Mouse (Mus musculus) naive thymus-derived CD4-positive, alpha-beta T cell, adult 2 months (primary cell): ENCODE results near the gene Mall.

Source experiments
- DNase-seq: peaks from one replicate; pipeline ENCODE4 v3.0.0-alpha.2; 2011; ENCODE audit warnings: low read depth

Mall gene

GRCm38 (mm10) chr2:127729671-127730070 lies at the start of gene Mall:
Gene Mall (minus strand): TSS chr2:127729932.
- no peak for DNase-seq

DNA sequence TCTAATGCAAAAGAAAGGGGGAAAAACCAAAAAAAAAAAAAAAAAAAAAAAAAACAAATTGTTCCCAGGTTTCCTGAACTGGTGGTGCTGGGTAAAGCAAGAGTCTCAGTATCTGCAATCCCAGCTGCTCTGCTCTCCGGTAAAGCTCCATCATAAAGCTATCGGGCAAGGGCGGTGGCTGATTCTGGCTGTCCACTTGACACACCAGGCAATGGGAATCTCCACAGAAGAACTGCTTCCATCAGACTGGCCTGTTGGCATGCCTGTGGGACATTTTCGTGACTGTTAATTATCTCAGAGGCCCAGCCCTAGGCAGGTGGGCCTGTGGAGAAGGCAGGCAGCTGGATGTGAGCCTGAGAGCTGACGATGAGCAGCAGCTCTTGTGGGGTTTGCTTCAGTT lies 48.7 kb upstream of the Mall start:
- DNase-seq: no peak

DNA sequence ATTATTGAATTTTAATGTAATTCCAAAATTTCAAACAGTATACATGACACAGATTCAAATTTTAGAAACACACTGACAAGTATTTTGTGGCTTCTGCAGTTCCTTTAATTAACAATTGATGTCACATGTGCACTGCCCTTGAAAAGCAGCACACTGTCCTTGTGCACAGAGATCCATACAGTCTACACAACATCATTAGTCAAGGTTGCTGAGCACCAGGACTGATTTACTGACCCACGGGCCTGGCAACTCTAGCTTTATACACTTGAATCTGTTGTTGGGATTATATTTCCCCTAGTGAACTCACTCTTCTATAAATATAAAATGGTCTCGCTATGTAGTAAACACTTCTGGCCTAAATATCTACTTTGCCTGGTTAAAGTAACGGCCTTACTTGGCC lies 45.3 kb upstream of the Mall start:
- DNase-seq: no peak

DNA sequence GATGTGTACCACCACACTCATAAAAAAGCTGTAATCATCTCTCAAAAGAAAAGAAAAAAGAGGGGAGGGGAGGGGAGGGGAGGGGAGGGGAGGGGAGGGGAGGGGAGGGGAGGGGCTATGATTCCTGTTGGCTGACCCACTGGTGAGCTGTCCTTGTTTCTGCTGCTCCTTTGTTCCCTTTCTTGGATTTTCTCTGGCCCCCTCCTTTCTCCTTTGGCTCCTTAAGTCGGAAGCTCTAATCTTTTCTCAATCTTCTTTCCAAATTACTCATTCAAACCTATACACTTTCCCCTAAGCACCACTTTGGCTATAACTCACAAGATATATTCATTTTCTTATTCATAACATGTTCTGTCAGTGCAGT lies 44.8 kb upstream of the Mall start:
- no peak for DNase-seq

DNA sequence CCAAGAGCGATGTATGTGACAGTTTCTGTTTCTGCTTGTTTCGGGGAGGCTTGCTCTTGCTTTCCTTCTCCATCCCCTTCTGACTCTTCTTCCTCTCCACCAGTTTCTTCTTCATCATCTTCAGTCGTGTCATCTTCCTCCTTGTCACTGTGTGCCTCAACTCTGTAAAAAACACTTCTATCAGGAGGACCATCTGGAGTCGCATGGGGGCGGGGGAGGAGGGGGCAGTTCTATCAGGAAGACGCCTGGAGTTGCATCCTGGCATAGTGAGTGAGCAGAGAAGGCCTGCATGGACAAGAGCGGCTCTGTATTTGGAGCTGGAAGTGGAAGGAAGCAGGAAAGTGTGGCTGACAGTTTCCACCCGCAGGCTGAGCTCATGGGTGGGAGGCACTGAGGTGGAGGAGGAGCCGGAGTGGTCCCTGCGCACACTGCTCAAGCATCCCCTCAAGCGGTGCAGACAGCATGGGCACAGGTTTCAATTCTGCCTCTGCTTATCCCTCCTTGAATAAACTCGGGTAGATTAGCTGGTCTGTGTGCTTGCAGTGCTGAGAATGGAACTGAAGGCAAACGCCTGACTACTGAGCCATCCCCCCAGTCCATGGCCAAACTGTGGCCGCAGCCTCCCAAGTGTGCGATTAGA lies 44.3 kb upstream of the Mall start:
- no peak for DNase-seq

- no peak for DNase-seq
Measured at GRCm38 (mm10) chr2:127761587-127761986, 31.9 kb upstream of the Mall start.

DNA sequence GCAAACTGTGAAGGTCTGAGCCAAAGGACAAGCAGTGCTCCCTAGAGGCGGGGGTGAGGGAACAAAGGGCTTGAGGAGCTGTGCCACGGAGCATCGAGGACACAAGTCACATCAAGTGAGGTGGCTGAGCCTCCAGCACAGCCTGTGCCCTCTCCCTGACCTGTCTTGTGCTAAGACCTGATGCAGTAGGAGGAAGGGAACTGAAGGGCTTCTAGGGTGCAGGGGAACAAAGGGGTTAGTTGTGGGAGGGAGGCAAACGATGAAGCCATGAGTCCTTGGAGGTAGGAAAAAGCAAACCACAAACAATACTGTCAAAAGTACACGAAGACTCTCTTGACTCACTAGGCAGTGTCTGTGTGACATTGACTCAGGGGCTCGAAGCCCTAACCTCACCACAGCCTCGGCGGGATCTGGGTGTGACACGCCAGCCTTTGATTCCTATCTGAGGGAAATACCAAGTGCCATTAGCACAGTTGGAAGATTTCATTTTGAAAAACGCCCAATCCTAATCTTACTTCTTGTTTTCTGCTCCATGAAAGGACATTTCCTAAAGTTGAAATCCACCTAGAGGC lies 30.8 kb upstream of the Mall start:
- no peak for DNase-seq

DNA sequence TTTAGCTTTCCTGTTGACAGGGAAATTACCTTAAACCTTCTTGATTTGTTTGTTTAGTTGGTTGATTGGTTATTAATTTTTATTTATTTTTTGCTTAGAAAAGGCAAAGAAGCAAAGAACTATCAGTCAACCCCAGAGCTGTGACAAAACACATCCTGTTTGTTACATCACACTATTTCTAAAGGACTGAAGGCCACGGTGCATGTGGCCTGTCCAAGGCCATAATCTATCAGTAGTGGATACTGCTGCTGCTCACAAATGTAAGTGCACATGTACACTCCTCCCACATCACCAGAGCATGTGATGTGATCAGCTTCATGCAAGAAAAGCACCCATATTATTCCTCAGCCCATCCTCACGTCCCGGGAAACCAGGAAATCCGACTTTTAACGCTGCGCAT lies 30.3 kb upstream of the Mall start:
- DNase-seq: no peak

GRCm38 (mm10) chr2:127759157-127759880 lies 29.6 kb upstream of the Mall start:
- no peak for DNase-seq

DNA sequence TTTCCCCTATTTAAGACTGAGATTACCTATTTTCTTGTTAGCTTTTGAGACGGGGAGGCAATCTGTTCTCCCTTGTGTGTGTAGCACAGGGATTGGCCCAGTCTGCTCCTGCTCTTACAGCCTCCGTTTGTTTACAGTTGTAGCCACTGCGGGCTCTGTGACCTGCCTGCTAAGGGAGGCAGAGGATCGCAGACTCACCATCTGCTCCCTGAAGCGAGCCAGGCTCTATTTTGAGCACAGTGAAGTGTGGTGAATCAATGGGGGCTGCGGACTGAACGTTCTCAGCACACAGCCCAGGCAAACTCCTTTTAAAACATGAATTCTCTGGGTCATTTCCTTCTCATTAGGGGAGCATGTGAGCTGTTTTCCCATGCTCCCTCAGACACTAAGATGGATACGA lies 27.4 kb upstream of the Mall start:
- DNase-seq: no peak

GRCm38 (mm10) chr2:127754113-127754512 lies 24.4 kb upstream of the Mall start:
- DNase-seq: no peak

DNA sequence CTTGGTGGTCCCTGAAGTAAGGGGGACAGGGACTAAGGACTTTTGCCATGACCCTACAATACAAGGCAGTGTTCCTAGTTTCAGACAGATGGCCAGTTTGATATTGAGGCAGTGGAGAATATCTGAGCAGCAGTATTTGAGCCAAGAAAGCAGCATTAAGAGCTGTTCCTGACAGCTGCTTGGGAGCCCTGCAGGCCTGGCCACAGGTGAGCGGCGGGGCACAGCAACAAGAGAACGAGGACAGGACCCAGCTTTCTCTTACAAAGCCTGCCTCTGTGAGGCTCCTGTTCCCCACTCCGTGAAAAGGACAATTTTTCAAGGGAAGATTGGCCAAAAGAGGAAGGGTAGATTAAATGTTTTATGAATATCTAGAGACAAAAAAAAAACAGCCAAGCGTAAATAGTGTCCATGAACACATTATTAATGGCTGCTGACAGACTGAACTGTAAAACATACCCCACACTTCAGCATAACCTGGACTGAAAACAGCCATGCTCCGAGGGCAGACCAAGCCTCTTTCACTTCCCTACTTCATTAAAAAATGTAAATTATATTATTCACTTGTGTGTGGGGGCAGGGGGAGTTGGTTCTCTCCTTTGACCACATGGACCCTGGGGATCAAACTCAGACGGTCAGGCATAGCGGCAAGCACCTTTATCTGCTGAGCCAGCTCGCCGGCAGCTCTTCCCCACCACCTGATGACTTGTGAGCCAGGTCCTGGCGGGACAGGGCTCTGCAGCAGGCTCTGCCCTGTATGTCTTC lies 22.3 kb upstream of the Mall start:
- DNase-seq: no peak

DNA sequence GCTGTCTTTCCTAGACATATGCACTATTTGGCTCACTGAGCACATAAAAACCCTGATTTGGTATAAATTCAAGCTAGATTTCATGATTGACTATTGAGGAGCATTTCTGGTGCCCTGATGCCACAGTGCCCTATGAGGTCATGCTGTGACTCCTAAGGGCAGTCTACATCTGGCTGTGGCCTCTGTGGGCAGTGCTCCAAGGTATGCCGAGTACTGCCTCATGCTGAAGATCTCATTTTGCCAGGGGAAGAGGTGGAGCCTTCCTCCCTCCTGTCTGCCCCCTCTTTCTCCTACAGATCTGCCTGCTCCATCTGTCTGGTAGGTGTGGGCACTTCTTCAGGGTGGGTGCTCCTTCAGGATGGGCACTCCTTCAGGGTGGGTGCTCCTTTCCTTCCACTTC lies 19.6 kb upstream of the Mall start:
- DNase-seq: no peak

- DNase-seq: no peak
Measured at GRCm38 (mm10) chr2:127748316-127748715, 18.6 kb upstream of the Mall start.

DNA sequence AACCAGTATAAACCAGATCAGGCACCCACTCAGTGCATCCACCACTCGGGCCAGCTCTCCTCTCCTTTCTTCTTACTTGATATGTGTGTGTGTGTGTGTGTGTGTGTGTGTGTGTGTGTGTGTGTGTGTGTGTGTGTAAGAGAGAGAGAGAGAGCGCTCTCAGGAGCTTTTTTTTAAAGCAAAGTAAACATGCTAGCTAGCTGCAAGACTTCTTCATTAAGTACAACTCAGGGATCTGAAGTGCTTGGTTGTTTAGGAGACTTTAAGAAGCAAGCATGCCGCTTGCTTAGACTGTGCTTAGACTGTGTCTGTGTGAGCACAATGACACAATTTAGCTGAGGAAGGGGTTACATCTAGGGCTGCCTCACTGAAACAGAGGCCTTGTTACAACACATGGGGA lies 12.9 kb upstream of the Mall start:
- no peak for DNase-seq

DNA sequence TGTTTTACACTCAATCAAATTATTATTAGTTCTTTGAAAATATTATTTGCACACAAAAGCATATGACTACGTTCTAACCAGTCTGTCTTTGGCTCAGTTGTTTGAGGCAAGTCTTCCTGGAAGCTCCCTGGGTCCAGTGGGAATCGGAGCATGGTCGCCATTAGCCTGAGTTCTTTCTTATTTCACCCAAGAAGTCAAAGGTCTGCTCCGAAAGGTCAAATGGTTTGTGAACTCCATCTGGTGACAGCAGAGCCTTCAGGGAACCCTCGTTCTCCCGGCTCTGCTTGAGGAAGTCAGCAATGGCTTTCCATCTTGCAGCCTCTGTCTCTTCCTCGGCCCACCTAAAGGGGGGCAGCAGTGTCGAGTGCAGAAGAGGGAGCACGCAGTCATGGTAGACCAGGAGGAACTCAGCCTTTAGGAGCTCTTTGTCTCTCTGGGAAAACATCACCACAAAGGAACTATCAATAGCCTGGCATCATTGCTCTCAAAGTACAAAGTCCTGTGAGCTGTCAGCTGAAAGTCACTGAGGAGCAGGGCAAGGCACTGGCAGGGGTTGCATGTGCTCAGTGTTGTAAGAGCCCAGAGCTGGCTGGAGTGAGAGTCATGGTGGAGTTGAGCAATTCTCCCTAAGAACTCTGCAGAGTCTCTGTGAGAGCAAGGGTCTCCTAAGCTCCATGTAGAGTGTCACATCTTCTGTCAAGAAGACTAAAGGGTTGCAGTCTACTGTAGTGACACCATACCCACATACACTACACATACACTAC lies 11.2 kb upstream of the Mall start:
- no peak for DNase-seq

- DNase-seq: no peak
Measured at GRCm38 (mm10) chr2:127737885-127738284, 8.2 kb upstream of the Mall start.

DNA sequence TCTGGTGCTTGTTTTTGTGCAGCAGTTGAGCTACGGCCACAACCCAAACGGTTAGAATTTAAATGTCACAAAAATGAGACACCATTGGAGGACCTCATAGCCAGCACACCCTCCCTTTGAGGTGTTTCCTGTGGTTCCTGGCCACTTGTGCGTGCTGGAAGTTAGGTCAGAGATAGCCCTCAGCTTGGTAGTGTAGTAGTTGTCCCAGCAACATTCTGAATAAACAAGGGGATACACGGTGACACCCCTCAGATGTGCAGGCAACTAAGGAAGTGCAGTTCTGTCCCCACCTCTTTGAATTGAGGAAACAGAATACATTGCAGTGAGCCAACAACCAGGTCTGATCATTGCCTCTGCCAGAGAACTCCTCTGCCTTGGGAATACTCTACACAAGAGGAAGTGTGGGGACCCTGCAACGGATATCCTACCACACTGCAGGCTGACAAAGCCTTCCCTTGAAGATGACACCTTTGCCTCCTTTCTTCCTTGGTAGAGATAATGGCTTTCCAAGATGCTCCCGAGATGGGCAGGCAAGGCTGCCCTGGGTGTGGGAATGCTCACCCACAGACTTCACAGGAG lies 7.0 kb upstream of the Mall start:
- DNase-seq: no peak

- no peak for DNase-seq
Measured at GRCm38 (mm10) chr2:127735512-127736145, 5.9 kb upstream of the Mall start.

DNA sequence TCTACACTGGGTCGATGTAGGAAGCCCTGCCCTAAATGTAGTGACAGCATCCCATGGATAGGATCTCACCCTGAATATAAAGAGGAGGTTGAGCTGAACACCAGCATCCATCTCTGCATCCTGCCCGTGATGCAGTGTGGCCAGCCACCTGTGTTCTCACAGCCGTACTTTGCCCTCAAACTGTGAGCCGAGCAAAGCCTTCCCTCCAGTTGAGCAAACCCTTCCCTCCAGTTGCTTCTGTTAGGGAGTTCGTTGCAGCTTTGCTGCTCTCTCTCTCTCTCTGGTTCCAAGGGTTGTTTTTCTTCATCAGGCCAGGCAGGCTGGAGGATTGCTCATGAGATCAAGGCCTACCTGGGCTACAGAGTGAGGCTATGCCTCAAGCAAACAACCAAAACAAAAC lies 5.2 kb upstream of the Mall start:
- no peak for DNase-seq

GRCm38 (mm10) chr2:127730301-127730997 lies 717 bp upstream of the Mall start:
- no peak for DNase-seq
